Mouse (Mus musculus) thymus, postnatal 0 days (tissue): ENCODE results near the gene Enoph1. TPM values are rescaled to one million over a fixed set of nuclear protein-coding genes. Genes with fewer than 3 reads are reported as not detected.

Experiments
- DNase-seq: peaks from one replicate; pipeline ENCODE4 v3.0.0-alpha.2; 2015; ENCODE audit warnings: low spot score
- polyA plus RNA-seq: library from polyadenylated mRNA; unstranded; fragments of >200 nt; fragmentation: Nextera tagmentation; extraction: Ambion mirVana; gene quantifications from 2 replicates; pipeline ENCODE4 v1.2.1, GENCODE M21; 2015

Enoph1 gene
- polyA plus RNA-seq, 1 experiment from 2014 or later: 35.1 TPM

DNA sequence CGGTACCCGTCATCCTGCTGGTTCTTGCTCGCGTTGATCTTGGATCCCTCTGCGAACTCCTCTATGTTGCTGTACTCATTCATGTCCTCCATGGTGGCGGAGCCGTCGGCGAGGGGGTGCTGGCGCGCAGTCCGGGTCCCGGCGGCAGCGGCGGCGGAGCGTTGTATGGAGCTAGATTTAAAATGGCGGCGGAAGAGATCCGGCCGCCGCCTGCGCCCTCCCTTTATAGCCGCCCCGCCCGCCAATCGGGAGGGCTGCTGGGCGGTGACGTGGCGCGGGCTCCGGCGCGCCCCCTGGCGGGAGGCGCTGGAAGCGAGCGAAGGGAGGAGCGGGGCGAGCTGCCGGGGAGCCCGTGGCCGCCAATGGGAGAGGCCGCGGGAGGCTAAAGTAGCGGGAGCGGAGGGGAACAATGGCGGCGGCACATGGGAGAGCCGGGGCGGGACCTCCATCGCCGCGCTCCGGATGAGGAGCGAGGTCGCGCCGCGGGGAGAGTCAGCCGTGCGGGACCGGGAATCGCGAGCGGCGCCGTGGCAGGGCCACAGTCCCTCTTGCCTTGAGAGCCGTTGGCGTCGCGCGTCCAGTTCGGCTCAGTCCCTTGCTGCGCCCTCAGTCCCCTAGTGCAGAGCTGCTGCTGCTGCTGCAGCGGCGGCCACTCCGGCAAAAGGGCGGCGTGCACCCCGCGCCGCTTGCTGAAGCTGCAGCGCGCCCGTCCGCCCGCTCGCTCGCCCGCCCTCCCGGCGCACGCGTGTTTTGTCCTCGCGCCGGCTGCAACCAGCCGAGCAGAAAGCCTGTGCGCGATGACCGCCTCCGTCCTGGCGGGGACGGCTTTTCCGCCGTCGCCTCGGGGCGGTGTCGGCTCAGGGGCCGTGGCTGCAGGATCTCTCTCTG lies 827 bp upstream of the Enoph1 start:
- peak; percentile 96 for DNase-seq

DNA sequence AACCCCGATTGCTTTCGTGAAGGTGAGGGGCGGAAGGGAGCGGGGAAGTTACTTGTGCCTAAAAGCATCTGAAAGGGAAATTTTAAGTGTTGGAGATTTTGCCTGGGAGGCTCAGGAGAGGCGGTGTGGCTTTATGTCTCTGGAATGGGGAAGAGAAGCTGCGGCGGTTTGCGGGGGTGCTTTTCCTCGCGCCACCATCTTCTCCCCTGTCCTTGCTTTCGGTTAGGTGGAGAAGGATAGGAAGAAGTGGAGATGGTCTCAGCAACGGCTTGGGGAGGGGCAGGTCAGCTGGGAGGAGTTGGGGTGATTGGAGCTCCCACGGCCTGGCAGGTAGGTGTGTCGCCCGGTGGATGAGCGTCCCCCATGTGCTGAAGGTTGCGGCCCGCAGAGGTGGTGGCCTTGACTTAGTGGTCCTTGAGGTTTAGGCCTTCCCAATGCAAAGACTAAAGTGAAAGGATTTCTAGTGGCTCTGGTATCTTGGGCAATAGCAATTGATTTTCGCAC lies 548 bp downstream of the Enoph1 start:
- no peak for DNase-seq

DNA sequence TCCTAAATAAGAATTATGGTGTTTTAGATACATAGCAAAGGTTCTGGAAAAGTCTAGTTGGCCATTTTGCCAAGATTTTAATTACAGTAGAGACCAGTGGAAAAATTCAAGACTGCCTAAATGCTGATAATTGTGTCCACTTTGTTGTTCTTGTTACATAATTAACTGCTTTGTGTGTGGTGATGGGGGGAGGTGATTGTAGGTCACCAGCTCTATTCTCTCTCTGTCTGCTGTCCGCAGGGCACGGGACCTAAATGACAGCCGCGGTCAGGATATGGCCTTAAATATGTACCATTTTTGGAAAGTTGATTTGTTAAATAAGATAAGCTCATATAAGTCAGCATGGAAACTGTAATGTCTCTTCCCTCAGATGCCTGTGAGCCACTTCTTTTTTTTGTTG lies 1.5 kb downstream of the Enoph1 start:
- no peak for DNase-seq

DNA sequence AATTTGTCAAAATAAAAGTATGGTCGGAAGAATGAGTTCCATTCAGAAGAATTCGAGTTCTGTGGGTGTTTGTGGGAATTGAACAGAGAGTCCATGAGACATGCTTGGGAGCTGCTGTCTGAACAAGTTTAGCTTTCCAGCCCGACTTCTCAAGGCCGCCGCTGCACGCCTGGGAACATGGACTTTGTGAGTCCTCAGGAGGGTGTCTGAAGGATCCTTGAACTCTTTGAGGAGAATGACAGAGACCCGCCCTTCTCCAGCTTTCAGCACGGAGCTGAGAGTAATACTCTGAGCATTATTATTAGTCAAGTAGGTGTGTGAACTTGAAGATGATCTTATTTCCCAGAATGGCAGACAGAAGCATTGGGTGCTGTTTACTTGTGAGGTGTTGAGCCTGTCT lies 2.7 kb downstream of the Enoph1 start:
- DNase-seq: no peak

DNA sequence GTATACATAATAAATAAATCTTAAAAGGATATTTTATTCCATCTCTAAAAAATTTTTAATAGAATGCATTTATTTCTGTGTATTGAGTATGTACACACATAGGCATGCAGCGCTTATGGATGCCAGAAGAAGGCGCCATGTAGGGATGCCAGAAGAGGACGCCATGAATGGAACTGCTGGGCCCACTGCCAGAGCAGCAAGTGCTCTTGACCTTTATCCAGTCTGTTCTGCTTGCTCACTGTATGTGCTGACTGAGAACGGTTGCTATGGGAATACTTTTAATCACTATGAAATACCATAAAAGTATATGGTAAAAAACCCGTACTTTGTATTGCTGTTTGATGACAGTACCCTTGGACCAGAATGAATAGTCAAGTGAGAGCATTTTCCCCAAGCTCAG lies 3.6 kb downstream of the Enoph1 start:
- no peak for DNase-seq

DNA sequence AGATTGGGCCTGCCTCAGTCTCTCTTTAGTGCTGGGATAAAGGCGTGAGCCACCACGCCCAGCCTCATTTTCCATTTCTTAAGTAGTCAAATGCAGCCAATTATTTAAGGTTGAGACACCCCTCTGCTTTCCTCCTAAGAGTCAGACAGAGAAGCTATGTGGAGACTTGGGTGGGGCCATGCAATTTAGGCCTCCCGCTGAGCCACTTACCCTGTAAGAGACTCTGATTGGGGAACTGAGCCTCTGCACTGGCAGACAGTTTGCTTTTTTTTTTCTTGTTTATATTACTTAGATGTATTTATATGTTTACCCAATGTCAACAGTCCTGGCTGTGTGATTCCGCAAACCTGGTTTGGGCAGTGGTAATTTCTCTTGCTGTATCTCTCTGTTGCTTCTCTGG lies 4.2 kb downstream of the Enoph1 start:
- no peak for DNase-seq

DNA sequence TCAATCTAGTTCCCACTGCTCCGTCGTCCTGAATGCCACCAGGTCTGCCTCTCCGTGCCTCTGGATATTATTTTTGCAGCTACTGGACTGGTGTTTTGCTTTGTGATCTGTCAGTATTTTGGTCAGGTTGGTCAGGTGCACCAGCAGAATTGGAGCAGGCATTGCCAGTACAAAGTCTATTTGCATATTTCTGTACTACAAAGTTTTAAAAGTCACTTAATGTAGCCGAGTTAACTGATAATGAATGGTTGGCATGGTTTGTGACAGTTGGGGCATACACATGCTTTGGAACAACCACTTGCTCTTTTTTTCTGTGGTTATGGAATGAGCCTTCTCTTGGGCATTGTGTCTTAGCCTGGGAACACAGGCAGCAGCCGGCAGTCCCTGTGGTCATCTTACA lies 4.8 kb downstream of the Enoph1 start:
- no peak for DNase-seq

DNA sequence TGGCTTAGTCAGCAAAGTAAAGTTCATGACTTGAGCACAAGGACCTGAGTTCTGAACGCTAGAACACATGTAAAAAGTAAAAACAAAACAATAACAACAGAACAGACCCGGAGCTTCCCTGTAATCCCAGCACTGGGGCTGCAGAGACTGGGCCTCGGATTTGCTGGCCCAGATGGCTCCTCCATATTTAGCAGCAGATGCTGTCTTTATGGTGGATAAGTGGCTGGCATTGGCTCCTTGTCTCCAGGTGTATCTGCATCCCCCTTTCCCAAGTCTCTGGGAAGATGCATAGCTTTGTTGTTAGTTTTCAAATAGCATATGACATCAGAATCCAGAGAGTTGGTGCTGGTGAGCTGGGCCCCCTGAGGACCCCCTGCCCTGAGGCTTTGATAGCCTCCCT lies 6.3 kb downstream of the Enoph1 start:
- DNase-seq: no peak

DNA sequence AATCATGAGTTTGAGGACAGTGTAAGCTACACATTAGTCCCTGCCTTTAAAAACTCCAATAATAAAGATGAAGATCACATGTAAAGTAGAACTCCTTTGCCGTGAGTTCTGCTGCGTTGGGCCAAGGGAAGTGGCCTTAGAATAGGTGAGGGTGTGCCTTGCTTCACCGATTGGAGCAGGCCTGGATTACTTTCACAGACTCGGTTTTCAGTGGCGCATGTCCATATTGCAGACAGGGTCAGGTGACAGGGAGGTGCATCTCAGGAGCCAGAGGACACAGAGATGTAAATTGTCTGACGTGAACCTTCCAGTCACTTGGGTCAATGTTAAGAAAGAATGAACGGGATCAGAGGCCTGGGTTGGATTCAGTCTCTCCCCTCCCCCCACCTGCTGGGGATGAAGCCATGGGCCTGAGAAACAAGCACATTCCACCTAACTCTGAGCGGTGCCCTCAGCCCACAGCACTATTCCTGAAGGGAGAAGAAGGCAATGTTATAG lies 7.4 kb downstream of the Enoph1 start:
- DNase-seq: no peak

DNA sequence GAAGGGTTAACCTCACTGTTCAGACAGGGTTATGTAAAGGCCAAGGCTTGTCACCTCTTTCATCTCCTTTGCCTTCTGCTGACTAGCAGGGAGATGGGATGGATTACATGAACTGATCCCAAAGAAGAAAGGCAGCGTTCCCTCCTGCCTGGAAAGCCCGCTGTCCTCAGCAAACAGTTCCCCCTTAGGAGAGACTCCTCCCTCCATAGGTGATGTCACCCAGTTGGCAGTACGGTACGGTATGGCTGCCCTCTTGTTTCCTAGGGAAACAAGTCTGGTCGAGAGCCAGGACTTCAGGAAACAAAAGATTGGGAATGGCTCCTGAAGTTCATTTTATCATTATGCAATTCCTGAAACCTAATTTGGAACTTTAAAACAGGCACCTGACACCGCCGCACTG lies 8.1 kb downstream of the Enoph1 start:
- DNase-seq: no peak

DNA sequence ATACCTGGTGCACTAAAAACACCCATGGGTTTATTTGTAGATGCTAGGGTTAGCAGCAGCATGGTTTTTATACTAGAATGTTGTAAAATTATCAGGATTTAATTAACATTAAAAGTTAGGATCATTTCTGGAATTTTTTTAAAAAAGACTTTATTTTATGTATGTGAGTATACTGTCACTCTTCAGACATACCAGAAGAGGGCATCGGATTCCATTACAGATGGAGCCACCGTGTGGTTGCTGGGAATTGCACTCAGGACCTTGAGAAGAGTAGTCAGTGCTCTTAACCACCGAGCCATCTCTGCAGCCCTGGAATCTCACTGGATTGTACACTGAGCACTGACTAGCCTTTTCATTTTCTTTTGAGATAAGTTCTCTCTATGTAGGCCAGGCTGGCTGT lies 10.1 kb downstream of the Enoph1 start:
- no peak for DNase-seq

DNA sequence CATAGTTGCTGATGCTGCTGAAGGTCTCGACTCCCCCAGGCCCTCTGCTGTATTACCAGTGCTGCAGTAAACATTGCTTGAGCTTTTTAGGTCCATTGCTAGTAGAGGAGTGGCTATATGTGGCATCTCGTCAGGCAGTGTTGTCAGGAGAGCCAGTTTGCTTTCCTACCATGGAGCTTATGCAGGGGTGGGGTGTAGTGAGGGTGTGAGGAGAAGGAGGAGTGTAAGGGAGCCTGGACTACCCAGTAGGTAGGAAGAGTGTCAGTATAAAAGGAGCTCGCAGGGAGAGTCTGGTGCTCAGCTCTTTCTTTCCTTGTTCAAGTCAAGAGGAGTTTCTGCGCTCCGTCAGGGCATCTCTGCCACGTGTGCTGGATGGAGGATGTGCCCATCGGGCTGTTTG lies 12.9 kb downstream of the Enoph1 start:
- no peak for DNase-seq

DNA sequence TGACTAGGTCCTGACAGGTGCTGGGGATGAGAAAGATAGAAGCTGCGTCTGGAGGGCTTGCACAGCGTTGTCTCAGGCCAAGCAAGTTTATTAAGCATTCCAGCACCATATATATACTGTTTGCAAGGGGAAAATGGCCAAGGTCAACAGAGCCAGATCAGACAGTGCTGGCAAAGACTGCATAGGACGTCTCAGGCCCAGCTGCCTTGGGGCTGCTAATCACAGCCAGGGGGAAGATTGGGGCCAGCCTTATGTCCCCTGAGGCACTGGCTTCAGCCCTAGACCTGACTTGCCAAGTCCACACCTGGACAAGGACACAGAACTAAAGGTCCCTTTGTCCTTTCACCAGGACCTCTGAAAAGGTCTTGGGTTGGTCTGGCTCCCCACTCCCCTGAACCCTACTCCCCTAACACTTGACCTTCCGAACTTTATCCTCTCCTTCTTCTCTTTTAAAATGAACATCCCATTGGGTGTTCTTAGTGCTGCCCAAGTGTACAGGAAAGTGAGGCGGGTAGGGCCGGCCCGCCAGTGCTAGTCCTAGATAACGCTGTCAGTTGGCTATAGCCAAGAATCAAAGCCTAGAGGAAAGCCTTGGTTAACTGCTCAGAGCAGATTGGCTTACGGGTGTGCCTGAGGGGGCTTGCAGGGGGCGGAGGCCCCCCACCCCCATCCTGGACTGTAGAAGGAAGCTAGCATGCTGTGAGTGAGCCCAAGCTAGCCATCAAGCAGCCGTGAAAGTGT lies 15.2 kb downstream of the Enoph1 start:
- DNase-seq: no peak

DNA sequence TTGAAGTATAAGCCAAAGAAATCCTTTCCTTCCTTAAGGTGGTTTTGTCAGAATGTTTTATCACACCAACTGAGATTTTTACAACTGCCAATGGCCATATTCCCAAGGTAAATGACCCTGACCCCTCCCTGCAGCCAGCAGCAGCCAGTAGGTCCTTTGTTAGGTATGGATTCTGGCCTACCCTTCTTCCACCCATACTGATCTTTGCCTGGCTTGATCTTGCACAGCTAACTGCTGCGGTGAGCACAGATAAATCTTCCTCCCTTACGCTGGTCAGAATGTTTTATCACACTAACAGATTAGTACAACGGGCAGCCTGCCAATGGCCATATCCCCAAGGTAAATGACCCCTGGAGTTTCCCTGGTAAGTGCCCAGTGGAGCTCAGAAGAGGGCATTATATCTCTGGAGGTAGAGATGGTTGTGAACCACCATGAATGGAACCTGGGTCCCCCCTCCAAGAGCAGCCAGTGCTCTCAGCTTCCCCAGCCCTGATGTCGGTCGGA lies 16.1 kb downstream of the Enoph1 start:
- DNase-seq: no peak

DNA sequence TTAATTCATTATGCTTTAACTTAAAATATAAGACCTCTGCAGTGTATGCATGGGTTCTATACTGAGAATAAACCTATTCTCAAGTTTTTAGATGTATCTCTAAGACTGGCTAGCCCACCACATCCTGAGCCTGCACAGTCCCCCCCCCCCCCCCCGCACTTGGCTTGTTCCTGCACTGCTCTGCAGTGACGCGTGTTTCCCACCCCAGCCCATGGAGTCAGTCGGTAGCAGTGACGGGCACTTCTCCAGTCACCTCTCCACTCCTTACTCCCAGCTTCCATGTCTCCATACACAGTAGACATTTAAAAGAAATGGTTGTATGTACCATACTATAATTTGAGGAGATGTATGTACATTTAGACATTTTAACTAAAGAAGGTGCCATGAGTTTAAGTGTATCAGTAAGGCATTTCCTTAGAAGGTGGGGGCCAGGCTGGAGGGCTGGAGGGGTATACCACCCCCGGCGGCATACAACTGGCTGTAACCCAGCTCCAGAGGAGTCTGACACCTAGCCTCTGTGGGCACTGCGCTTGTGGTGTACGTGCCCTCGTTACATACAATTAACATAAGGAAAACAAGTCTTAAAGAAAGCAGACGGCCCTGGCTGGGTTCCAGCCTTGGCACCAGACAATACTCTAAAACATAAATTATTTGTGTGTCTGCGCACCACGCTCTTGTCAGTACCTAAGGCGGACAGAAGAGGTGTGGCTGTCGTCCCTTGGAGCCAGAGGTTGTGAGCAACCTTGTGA lies 17.9 kb downstream of the Enoph1 start:
- no peak for DNase-seq

DNA sequence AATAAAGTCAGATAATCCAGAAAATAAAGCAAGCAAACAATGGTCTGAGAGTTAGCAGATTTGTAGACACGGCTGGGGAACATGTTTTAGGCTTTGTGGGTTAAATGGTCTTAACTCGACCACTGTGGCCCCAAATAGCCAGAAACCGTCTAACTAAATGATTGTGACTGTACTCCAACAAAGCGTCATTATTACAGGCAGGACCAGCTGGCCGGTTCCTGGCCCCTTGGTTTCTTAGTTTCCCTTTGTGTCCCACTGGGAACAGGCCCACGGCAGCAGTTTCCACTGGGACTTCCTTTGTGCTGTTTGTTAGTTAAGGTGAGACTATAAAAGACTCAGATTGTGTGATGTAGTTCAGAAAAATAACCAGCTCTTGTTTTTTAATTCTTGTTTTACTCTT lies 18.9 kb downstream of the Enoph1 start:
- no peak for DNase-seq

DNA sequence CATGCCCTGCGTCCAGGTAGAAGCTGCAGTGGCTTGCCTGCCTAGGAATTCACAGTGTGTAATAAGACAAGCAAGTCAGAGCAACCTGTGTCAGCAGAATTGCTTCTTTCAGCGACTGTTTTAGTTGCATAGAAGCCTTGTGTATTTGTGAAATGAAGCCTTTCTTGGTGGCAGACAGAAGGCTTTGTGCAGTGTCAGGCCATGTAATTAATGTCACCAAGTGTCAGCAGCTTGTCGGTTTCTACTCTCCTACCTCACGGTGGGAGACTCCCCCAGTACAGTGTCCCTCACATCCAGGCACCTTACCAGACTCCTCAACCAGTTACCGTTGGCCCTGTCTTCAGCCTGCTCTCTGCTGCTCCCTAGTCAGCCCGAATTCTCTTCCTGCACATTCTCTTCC lies 19.5 kb downstream of the Enoph1 start:
- DNase-seq: no peak

DNA sequence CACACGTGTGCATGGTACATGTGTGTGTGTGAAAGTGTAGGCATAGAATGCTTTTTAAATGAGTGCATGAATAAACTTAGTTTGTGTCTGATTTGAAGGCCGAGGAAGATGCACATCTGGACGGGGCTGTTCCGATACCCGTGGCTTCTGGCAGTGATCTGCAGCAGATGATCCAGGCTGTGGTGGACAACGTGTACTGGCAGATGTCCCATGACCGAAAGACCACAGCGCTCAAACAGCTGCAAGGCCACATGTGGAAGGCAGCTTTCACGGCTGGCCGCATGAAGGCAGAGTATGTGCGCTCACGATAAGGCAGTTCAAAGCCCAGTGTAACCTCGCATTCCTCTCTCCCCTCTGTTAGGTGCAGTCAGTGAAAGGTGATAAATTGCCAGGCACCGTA lies 21.1 kb downstream of the Enoph1 start:
- no peak for DNase-seq

DNA sequence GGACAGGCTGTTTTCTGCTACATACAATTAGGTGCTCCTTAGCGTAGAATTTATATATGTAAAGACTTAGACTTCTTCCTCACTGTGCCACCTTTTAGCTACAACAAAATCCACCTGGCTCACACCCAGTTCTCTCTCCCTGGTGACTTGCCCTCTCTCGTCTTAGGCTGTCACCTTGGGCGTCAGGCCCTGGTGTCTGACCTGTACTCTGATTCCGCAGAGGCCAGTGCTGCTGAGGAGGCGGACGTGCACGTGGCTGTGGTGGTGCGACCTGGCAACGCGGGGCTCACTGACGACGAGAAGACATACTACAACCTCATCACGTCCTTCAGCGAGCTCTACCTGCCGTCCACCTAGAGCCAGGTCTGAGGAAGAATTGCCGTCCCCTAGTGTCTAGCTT lies 27.8 kb downstream of the Enoph1 start:
- no peak for DNase-seq

DNA sequence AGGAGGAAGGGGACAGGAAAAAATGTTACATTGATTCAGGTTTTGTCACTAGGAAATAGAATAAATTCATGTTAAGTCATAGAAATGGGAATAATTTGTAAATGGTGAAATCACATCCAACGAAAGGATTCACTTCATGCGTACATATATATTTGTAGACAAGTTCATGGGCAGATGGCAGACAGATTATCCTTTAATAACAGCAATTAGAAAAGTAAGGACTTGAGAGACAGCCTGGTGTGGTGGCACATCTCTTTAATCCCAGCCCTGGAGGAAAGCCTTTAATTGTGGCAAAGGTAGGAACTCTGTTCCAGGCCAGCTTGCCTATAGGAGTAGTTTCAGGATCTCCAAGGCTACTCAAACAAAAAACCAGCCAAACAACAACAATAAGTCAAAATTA lies 29.7 kb downstream of the Enoph1 start:
- no peak for DNase-seq

DNA sequence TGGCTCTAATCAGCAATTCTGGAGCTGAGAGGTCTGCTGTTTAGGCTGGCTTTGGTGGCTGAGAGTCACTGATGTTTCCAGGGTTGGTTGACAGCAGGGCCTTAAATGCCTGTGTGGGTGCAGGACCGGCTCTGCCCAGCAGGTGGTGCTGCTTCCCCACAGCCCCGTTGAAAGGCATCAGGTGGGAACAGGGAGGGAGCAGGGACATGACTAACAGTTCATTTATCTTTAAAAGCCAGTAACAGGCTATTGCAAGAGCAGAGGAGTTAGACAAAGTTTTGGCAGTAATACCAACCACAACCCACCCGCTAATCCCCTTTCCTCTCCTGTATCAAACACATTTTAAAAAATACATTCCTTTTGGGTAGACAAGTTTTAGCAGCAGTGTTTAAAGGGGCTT lies 30.5 kb downstream of the Enoph1 start:
- peak; percentile 79 for DNase-seq

DNA sequence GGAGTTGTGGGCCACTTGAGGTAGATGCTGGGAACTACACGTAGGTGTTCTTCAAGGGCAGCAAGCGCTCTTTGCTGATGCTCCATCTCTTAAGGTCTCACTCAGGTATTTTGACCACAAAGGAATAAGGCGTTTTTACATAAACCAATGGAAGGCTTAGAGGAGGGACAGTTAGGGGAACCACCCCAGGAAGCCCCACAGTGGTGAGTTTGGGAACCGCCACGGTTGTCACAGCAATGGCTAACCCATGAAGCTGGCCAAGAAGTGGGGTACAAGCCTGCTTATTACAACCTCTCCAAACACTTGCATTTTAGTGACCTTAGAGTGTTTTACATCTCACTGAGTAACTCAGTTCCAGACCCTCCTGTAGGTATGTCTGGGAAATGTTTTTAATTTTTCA lies 31.8 kb downstream of the Enoph1 start:
- DNase-seq: no peak
